Mouse (Mus musculus): ENCODE results near the gene Pla2r1. TPM values are rescaled to one million over a fixed set of nuclear protein-coding genes. Genes with fewer than 3 reads are reported as not detected.
A peak's percentile ranks its signal among the peaks of the same experiment; 100 is the strongest.

Gene Pla2r1
- polyA plus RNA-seq, 1 experiment from 2014 or later: 1.7 TPM

DNA sequence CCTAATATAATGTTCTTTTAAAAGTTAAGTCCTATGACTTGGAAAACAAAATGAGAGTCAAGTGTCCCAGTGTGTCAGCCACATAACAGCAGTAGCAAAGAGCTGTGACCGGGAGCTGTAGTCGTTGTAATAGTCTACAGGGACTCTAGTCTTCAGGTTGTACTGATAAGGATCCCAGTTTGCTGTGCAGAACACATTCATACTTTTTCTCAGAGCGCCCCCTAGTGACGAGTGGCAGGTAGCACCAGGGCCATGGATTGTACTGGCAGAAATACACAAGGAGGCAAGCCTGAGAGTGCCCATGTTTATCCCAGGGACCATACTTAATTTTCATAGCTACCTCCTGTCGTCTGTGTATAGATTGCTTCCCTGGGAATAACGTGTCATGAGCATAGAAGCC, 135.0 kb downstream of the Pla2r1 start:
- ATAC-seq (ENCODE audit: insufficient read depth, low FRiP score, low read depth): no peak
- Histone ChIP-seq H3K27me3 (replicated peaks) (no peaks in the 10 kb centered on the region), H3K9ac (no peak overlapping the region), H3K4me1 (no peaks in the 10 kb centered on the region), H3K27ac (no peak overlapping the region), H3K4me2 (no peak overlapping the region), H3K36me3 (no peaks in the 10 kb centered on the region), H3K4me3 (replicated peaks) (no peak overlapping the region), H3K9me3 (no peaks in the 10 kb centered on the region)
- 8% methylated on average over 6 of the region's 6 CpGs for WGBS

DNA sequence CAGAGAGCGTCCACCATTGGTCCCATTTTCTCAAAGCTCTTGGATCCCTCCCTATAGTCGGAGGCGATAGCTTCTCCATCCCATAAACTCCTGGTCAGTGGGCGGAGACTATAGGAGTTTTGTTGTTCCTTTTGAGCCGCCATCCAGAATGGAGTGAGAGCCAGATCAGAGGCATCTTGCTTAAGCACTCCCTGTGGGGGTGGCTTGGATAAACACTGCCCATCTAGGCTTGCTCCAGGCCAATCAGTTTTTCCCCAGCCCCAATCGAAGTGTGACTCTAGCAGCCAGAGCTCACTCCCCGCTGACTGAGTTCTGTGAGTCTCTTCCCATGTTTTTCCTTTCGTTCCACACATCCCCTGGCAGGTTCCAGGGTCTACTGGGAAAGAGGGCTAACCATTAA, 138.8 kb downstream of the Pla2r1 start:
- H3K36me3 ChIP-seq: no peaks in the 10 kb centered on the region
- ATAC-seq (ENCODE audit: insufficient read depth, low FRiP score, low read depth): no peak
- no peak overlapping the region for H3K9ac ChIP-seq
- H3K4me2 ChIP-seq: no peak overlapping the region
- no peak overlapping the region for H3K4me3 ChIP-seq (replicated peaks)
- H3K27me3 ChIP-seq (replicated peaks): no peaks in the 10 kb centered on the region
- no peaks in the 10 kb centered on the region for H3K4me1 ChIP-seq
- WGBS: 61% methylated on average over 8 of the region's 8 CpGs
- H3K9me3 ChIP-seq: no peaks in the 10 kb centered on the region
- H3K27ac ChIP-seq: no peak overlapping the region

DNA sequence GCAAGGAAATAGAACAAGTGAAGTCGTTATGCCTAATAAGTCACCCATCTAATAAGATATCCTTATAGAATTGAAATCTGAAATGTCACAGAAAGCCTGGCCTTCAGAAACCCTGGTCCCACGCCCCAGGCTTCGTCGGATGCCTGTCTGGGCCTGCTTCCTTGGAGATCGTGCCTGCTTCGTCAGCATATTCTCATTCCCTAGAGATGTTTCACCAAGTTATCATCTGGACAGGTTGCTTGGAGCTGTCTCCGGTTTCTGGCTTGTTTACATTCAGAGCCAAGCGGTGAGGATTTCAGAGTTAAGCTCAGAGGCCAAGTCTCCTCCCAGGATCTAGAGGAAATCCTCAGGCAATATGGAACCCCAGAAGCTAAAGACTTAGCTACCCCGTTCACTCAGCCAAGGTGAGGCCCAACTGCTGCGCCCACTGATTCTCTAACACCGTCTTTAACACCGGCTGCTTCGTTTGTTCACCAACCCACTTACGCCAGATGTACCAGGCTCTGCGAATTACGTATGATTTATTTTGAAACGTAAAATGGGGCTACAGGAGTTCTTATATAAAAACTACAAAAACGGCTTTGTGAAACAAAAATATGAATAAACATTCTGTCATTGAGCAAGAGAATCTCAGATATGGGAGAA, 140.0 kb downstream of the Pla2r1 start:
- Histone ChIP-seq H3K4me3 (replicated peaks) (no peak overlapping the region), H3K27me3 (replicated peaks) (no peaks in the 10 kb centered on the region), H3K4me1 (no peaks in the 10 kb centered on the region), H3K4me2 (no peak overlapping the region), H3K27ac (no peak overlapping the region), H3K9ac (no peak overlapping the region), H3K9me3 (no peaks in the 10 kb centered on the region), H3K36me3 (no peaks in the 10 kb centered on the region)
- WGBS: 51% methylated on average over 18 of the region's 18 CpGs
- peak; percentile 31; the same call in 1 of the 2 replicates for ATAC-seq (ENCODE audit: insufficient read depth, low FRiP score, low read depth)

DNA sequence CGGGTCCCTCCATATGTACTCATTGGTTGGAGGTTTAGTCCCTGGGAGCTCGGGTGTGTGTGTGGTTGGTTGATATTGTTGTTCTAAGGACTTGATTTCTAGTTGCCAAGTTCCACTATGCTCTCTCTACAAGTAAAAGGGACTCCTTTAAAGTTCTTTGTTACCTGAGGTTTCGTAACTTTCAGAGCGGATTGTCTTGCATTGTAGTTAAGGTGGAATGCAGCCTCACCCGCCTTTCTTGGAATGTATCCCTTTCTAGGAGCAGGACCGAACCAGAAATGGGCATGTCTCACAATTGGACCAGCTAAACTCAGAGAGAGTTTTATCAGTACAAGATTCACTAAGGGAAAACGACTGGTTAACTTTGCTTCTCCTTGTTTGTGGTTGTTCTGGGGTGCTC, 141.9 kb downstream of the Pla2r1 start:
- ATAC-seq (ENCODE audit: insufficient read depth, low FRiP score, low read depth): no peak

DNA sequence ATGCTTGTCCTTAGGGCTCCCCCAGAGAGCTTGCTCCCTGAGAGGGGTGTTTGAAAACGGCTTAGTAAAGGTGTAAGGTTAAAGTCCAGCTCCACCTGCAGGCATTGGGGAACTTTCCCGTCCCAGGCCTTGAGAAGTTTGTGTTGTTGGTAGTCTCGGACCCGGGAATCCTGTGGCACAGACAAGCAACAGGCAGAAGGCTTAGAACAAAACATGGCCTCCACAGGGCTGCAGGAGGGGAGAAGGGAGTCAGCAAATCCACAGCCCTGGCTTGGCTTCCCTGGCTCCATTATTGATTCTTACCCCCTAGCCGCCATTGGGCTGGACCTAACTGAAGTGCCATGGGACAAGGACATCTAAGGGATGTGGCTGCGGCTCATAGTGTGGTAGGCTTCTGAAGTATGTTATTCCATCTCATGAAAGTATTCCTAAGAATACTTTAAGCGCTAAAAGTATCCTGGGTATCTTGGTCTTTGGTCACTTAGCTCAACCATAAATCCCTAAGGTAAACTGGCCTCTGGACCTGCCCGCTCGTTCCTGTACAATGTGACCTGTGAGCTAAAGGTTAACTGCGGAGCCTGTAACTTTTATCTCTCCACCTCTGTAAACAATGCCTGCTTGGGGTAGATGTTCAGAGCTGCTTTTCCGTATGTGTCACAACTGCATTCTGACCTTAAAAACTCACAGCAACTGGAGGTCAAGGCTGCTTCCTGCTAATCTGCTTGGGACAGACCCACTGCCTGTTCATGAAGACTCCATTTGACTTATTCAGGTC, 142.9 kb downstream of the Pla2r1 start:
- ATAC-seq (ENCODE audit: insufficient read depth, low FRiP score, low read depth): peak; percentile 70; the same call in 1 of the 2 replicates
- no peak overlapping the region for H3K4me2 ChIP-seq
- H3K27ac ChIP-seq: no peak overlapping the region
- 54% methylated on average over 11 of the region's 11 CpGs for WGBS
- no peak overlapping the region for H3K4me3 ChIP-seq (replicated peaks)
- no peak overlapping the region for H3K9ac ChIP-seq
- no peaks in the 10 kb centered on the region for H3K27me3 ChIP-seq (replicated peaks)
- no peaks in the 10 kb centered on the region for H3K36me3 ChIP-seq
- no peaks in the 10 kb centered on the region for H3K9me3 ChIP-seq
- no peaks in the 10 kb centered on the region for H3K4me1 ChIP-seq

More for the DNA sequence above, 141.9 kb downstream of the Pla2r1 start:
- no peaks in the 10 kb centered on the region for H3K4me1 ChIP-seq
- H3K4me3 ChIP-seq (replicated peaks): no peak overlapping the region
- no peak overlapping the region for H3K4me2 ChIP-seq
- no peaks in the 10 kb centered on the region for H3K9me3 ChIP-seq
- WGBS: 74% methylated on average over 7 of the region's 7 CpGs
- no peak overlapping the region for H3K27ac ChIP-seq
- H3K9ac ChIP-seq: no peak overlapping the region
- no peaks in the 10 kb centered on the region for H3K36me3 ChIP-seq
- H3K27me3 ChIP-seq (replicated peaks): no peaks in the 10 kb centered on the region

DNA sequence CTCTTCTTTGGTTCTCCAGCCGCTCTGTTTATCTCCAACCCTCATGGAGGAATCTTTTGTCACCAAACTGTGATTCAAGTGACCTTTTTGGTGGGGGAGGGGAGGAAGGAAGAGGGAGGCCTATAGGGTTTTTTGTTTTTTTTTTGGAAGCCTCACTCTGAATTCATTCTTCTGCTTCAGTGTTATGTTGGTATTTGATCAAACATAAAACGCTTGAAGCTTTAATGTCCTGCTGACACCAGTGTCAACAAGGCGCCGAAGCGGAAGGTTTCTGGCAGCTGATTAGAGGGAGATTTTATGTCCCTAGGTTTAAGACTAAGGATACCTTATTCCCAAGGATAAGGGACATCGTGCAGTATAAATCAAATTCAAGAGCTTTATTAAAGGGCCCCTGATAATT, 143.9 kb downstream of the Pla2r1 start:
- Histone ChIP-seq H3K4me3 (replicated peaks) (no peak overlapping the region), H3K9me3 (no peaks in the 10 kb centered on the region), H3K4me1 (no peaks in the 10 kb centered on the region), H3K27ac (no peak overlapping the region), H3K4me2 (no peak overlapping the region), H3K9ac (no peak overlapping the region), H3K36me3 (no peaks in the 10 kb centered on the region), H3K27me3 (replicated peaks) (no peaks in the 10 kb centered on the region)
- no peak for ATAC-seq (ENCODE audit: insufficient read depth, low FRiP score, low read depth)
- WGBS: 75% methylated on average over 6 of the region's 6 CpGs

- H3K27me3 ChIP-seq (replicated peaks): no peaks in the 10 kb centered on the region
- H3K9me3 ChIP-seq: no peaks in the 10 kb centered on the region
- no peaks in the 10 kb centered on the region for H3K4me1 ChIP-seq
- H3K36me3 ChIP-seq: no peaks in the 10 kb centered on the region
- no peak overlapping the region for H3K9ac ChIP-seq
- no peak overlapping the region for H3K27ac ChIP-seq
- no peak overlapping the region for H3K4me3 ChIP-seq (replicated peaks)
- ATAC-seq (ENCODE audit: insufficient read depth, low FRiP score, low read depth): no peak
- WGBS: 77% methylated on average over 2 of the region's 2 CpGs
- H3K4me2 ChIP-seq: no peak overlapping the region
These were observed 145.7 kb downstream of the Pla2r1 start for GRCm38 (mm10) chr2:60407387-60407786.

GRCm38 (mm10) chr2:60405431-60405830, 147.7 kb downstream of the Pla2r1 start:
- Histone ChIP-seq H3K36me3 (no peaks in the 10 kb centered on the region), H3K9me3 (no peaks in the 10 kb centered on the region), H3K4me3 (replicated peaks) (no peak overlapping the region), H3K4me2 (no peak overlapping the region), H3K27ac (no peak overlapping the region), H3K4me1 (no peaks in the 10 kb centered on the region), H3K27me3 (replicated peaks) (no peaks in the 10 kb centered on the region), H3K9ac (no peak overlapping the region)
- 85% methylated on average over 5 of the region's 5 CpGs for WGBS
- ATAC-seq (ENCODE audit: insufficient read depth, low FRiP score, low read depth): no peak

DNA sequence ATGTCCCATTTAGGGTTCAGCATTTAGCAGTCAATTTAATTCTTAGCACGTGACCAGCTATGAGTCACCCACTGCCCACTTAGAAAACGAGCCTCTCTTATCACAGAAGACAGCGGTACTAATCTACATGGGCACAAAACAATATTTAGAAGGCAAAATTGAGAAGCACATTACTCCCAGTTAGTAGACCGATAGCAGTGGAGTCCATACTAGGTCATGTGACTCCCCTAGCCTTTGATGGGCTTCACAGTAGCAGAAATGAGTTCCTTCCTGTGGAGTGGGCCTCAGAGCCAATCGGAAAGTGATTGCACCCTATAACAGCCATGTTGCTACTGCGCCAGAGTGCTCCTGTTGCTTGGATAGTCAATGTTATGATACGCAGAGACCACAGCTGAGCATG, 148.3 kb downstream of the Pla2r1 start:
- ATAC-seq (ENCODE audit: insufficient read depth, low FRiP score, low read depth): no peak
- no peak overlapping the region for H3K4me3 ChIP-seq (replicated peaks)
- 87% methylated on average over 7 of the region's 7 CpGs for WGBS
- no peaks in the 10 kb centered on the region for H3K36me3 ChIP-seq
- no peak overlapping the region for H3K9ac ChIP-seq
- H3K9me3 ChIP-seq: no peaks in the 10 kb centered on the region
- H3K4me2 ChIP-seq: no peak overlapping the region
- H3K27ac ChIP-seq: no peak overlapping the region
- no peaks in the 10 kb centered on the region for H3K27me3 ChIP-seq (replicated peaks)
- no peaks in the 10 kb centered on the region for H3K4me1 ChIP-seq

DNA sequence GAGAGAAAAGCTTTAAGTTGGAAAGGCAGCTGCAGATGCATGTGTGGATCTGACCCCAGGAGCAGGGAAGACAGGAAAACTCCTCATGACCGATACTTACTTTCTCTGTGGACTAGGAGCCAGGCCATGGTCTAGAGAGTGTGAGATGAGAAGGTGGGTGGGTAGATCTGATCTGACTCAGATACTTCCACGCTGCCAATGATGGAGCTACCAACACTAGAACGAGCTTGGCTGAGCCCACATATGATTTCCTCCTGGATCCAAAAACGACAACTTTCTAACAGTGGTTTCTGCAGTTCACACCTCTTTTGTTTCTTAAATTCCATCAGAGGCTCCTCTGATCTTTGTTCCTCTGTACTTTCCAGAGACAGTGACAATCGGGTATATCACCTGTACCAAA, 151.4 kb downstream of the Pla2r1 start:
- WGBS: 63% methylated on average over 5 of the region's 5 CpGs
- H3K9ac ChIP-seq: no peak overlapping the region
- ATAC-seq (ENCODE audit: insufficient read depth, low FRiP score, low read depth): no peak
- no peaks in the 10 kb centered on the region for H3K36me3 ChIP-seq
- no peaks in the 10 kb centered on the region for H3K9me3 ChIP-seq
- no peak overlapping the region for H3K4me2 ChIP-seq
- no peak overlapping the region for H3K27ac ChIP-seq
- H3K4me1 ChIP-seq: no peaks in the 10 kb centered on the region
- H3K27me3 ChIP-seq (replicated peaks): no peaks in the 10 kb centered on the region
- no peak overlapping the region for H3K4me3 ChIP-seq (replicated peaks)

DNA sequence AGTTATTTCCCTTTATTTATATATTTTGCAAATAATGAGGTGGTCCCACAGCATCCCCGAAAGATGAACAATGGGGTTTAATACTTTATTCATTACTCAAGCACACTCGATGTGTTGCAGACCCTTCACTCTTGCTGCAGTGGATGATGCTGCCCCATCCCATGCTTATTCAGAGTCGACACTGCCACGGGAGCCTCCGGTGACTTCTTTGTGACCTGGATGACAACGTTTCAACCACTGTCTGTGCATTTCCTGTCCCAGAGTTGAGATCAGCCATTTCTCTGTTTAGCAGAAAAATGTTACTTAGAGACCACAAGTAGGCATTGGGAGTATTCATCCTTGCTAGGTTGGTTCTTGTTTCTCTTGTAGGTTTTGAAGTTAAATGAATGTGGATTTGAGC, 159.3 kb downstream of the Pla2r1 start:
- H3K4me2 ChIP-seq: no peak overlapping the region
- H3K27ac ChIP-seq: no peak overlapping the region
- no peak overlapping the region for H3K9ac ChIP-seq
- no peaks in the 10 kb centered on the region for H3K9me3 ChIP-seq
- no peaks in the 10 kb centered on the region for H3K36me3 ChIP-seq
- no peaks in the 10 kb centered on the region for H3K4me1 ChIP-seq
- H3K4me3 ChIP-seq (replicated peaks): no peak overlapping the region
- WGBS: 58% methylated on average over 6 of the region's 6 CpGs
- no peaks in the 10 kb centered on the region for H3K27me3 ChIP-seq (replicated peaks)
- no peak for ATAC-seq (ENCODE audit: insufficient read depth, low FRiP score, low read depth)

DNA sequence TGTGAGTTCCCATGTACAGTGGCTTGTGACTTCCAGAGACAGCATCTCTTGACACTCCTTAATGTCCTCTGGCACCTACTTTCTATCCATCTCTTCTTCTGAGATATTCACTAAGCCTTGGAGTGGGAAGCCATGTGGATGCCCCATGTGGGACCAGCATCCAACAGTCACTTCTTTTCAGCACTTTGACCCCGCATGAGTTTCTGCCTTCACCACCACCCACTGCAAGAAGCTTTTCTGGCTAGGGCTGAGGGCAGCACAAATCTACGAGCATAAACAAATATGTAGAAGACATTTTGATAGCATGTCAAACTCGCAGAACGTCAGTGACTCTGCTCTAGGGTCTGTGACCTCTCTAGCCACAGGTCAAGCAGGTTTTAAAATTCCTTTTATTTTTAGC, 160.8 kb downstream of the Pla2r1 start:
- Histone ChIP-seq H3K9me3 (no peaks in the 10 kb centered on the region), H3K27ac (no peak overlapping the region), H3K4me3 (replicated peaks) (no peak overlapping the region), H3K4me2 (no peak overlapping the region), H3K9ac (no peak overlapping the region), H3K4me1 (no peaks in the 10 kb centered on the region), H3K27me3 (replicated peaks) (no peaks in the 10 kb centered on the region), H3K36me3 (no peaks in the 10 kb centered on the region)
- ATAC-seq (ENCODE audit: insufficient read depth, low FRiP score, low read depth): no peak
- WGBS: 39% methylated on average over 4 of the region's 4 CpGs

Data from stomach, embryonic 15.5 days (tissue).